Mouse (Mus musculus) lung, adult 2 months (tissue): ENCODE results near the gene Sat2.
A peak's percentile ranks its signal among the peaks of the same experiment; 100 is the strongest.

Experiments
- CTCF ChIP-seq: fragments of 200-500 bp; IDR thresholded peaks from 2 replicates; pipeline ENCODE4 v1.5.1; 2011; ENCODE audit warnings: mild to moderate bottlenecking, low read length, control low read depth; ENCODE audit not compliant: insufficient read depth
- POLR2A ChIP-seq: fragments of 200-500 bp; IDR thresholded peaks from 2 replicates; pipeline ENCODE4 v1.6.1; 2011; ENCODE audit warnings: low read depth, mild to moderate bottlenecking, control low read depth, low read length, borderline replicate concordance; ENCODE audit errors: extremely low read depth

DNA sequence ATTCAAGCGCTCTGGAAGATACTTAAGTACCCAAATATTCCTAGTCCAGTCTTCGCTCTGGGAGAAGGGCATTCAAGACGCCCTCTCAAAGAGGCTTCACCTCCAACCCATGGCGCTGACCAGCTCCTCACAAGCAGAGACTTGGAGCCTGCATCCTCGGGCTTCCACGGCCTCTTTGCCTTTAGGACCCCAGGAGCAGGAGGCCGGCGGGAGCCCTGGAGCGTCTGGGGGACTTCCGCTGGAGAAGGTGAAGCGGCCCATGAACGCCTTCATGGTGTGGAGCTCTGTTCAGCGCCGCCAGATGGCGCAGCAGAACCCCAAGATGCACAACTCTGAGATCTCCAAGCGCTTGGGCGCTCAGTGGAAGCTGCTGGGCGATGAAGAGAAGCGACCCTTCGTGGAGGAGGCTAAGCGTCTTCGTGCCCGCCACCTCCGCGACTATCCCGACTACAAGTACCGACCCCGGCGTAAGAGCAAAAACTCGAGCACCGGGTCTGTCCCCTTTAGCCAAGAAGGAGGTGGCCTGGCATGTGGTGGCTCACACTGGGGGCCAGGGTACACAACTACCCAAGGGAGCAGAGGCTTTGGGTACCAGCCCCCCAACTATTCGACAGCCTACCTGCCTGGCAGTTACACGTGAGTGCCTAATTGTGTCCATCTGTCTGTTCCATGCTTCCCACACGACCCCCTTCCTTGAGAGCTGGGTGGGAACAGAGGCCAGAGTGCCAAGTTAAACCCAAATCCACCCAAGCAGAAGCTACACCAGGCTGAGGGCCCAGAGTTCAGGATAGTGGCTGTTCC is 33.6 kb downstream of the Sat2 start, which contains the start of gene Sox15:
- TF ChIP-seq POLR2A = no peak
- peak; percentile 76 for TF ChIP-seq CTCF
